Mouse (Mus musculus): ENCODE results near the gene Vmn2r43. TPM values are rescaled to one million over a fixed set of nuclear protein-coding genes. Genes with fewer than 3 reads are reported as not detected.

Gene Vmn2r43
- polyA plus RNA-seq (2012; rRNA removed): not detected in 2 replicates

DNA sequence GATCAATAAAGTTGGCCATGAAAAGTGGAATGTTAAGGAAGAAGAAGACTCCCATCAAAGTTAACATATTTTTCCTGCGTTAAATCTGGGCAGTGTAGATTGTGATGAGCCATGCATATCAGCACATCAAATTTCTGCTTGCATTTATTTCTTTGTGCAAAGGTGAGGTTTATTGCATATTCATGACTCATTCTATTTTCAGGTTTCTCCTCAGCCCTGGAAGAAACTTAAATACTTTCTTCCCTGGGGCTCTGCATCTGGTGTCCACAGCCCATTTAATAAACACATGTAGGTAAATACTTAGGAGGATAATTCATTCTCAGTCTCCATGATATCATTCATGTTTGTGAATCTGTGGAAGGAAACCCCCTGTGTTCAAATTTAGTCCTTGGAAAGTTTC is at the start of gene Vmn2r43:
TSS of gene Vmn2r43 (minus strand) at position 101 of the 400 bp plus-strand sequence.

DNA sequence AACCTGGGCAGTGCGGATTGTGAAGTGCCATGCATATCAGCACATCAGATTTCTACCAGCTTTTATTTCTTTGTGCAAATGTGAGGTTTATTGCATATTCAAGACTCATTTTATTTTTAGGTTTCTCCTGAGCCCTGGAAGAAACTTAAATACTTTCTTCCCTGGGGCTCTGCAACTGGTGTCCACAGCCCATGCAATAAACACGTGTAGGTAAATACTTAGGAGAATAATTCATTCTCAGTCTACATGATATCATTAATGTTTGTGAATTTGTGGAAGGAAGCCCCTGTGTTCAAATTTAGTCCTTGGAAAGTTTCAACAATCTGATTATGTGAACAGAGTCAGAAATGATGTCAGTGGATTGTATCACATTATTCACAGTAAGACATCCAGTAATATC is 60.2 kb downstream of the Vmn2r43 start, which contains the start of gene Vmn2r42:
TSS of gene Vmn2r42 (minus strand) at position 101 of the 400 bp plus-strand sequence.

Other genes starting within 250 kb of the Vmn2r43 start
- gene Vmn2r41, start 98.9 kb downstream of the Vmn2r43 start, polyA plus RNA-seq (2012; rRNA removed): not detected in 2 replicates
- gene Vmn2r42, start 60.3 kb downstream of the Vmn2r43 start, polyA plus RNA-seq (2012; rRNA removed): not detected in 2 replicates
- gene Vmn2r44, start 122.7 kb upstream of the Vmn2r43 start, polyA plus RNA-seq (2012; rRNA removed): not detected in 2 replicates
- gene Vmn2r45, start 228.5 kb upstream of the Vmn2r43 start, polyA plus RNA-seq (2012; rRNA removed): not detected in 2 replicates